Mouse (Mus musculus) myocyte (in vitro differentiated cells): ENCODE measurements around the gene Wfdc6a.

Experiments
- CEBPB ChIP-seq: IDR thresholded peaks from 2 replicates; pipeline ENCODE4 v1.6.1; 2011; ENCODE audit warnings: mild to moderate bottlenecking, moderate library complexity; ENCODE audit not compliant: poor library complexity, insufficient read depth, severe bottlenecking
- E2F4 ChIP-seq: IDR thresholded peaks from one replicate; pipeline ENCODE4 v1.6.1; 2011; ENCODE audit warnings: mild to moderate bottlenecking, control low read depth, moderate library complexity; ENCODE audit not compliant: insufficient read depth
- MAX ChIP-seq: IDR thresholded peaks from one replicate; pipeline ENCODE4 v1.6.1; 2011; ENCODE audit warnings: low read depth, mild to moderate bottlenecking, control low read depth
- MYOD1 ChIP-seq, 3 experiments: IDR thresholded peaks; one replicate each; pipeline ENCODE4 v1.6.1; 2011; ENCODE audit warnings: control low read depth in 2 of 3, low read depth in 2 of 3, mild to moderate bottlenecking in 2 of 3, moderate library complexity in 1 of 3; ENCODE audit not compliant: insufficient read length in 2 of 3, control insufficient read depth in 1 of 3
- MYOG ChIP-seq, 3 experiments: IDR thresholded peaks; one replicate each; pipeline ENCODE4 v1.6.1; 2011; ENCODE audit warnings: control low read depth in 2 of 3, low read depth in 2 of 3, mild to moderate bottlenecking in 2 of 3; ENCODE audit not compliant: insufficient read length in 2 of 3, control insufficient read depth in 1 of 3, insufficient read depth in 1 of 3
- POLR2A ChIP-seq: IDR thresholded peaks from one replicate; pipeline ENCODE4 v1.6.1; 2011; ENCODE audit warnings: low read depth, mild to moderate bottlenecking, control low read depth, moderate library complexity; ENCODE audit not compliant: insufficient read length
- POLR2AphosphoS2 ChIP-seq: IDR thresholded peaks from one replicate; pipeline ENCODE4 v1.6.1; 2011; ENCODE audit warnings: low read depth, control low read depth; ENCODE audit not compliant: insufficient read length
- REST ChIP-seq: IDR thresholded peaks from one replicate; pipeline ENCODE4 v1.6.1; 2011; ENCODE audit warnings: mild to moderate bottlenecking, control low read depth, moderate library complexity; ENCODE audit not compliant: insufficient read depth, insufficient read length
- TCF12 ChIP-seq: IDR thresholded peaks from one replicate; pipeline ENCODE4 v1.6.1; 2011; ENCODE audit warnings: mild to moderate bottlenecking, control low read depth; ENCODE audit not compliant: poor library complexity, insufficient read depth, severe bottlenecking
- USF1 ChIP-seq: IDR thresholded peaks from one replicate; pipeline ENCODE4 v1.6.1; 2011; ENCODE audit warnings: low read depth, mild to moderate bottlenecking, control low read depth, moderate library complexity

DNA sequence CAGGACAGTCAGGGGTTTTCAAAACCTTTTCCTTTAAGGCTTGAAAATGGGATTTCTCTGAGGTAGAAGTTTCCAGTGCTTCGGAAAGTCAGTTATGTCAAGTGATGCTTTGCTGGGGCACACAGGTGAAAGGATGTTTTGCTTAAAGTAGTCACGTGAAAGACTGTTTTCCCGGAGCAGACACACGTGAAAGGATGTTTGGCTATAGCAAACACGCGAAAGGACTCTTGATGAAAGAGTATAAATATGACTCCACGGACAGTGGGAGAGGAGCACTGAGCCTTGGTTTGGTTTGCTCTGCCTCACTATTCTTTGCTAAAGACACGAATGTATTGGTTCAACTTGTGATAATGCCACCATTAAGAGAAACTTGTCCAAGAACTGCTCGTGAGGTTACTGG lies 33.7 kb downstream of the Wfdc6a start:
- TF ChIP-seq REST, result no peak
- TF ChIP-seq POLR2A, result no peak
- TF ChIP-seq MYOG (IDR thresholded peaks at IDR 0.05; ENCODE audit: control insufficient read depth in 1 of 3, insufficient read depth in 1 of 3, insufficient read length in 2 of 3, low read depth in 2 of 3), result no peak
- TF ChIP-seq MYOD1 (IDR thresholded peaks at IDR 0.05; ENCODE audit: control insufficient read depth in 1 of 3, insufficient read length in 2 of 3, low read depth in 2 of 3), result no peak
- no peak for TF ChIP-seq CEBPB
- no peak for TF ChIP-seq E2F4
- TF ChIP-seq USF1, result no peak
- no peak for TF ChIP-seq MAX
- no peak for TF ChIP-seq POLR2AphosphoS2
- TF ChIP-seq TCF12, result no peak
